Mouse (Mus musculus) mesoderm, embryonic 11.5 days (tissue): ENCODE results near the gene Flot1.

Experiments
- DNase-seq: peaks from one replicate; pipeline ENCODE4 v3.0.0-alpha.2; 2012; ENCODE audit warnings: low read depth, low spot score

The Flot1 gene

DNA sequence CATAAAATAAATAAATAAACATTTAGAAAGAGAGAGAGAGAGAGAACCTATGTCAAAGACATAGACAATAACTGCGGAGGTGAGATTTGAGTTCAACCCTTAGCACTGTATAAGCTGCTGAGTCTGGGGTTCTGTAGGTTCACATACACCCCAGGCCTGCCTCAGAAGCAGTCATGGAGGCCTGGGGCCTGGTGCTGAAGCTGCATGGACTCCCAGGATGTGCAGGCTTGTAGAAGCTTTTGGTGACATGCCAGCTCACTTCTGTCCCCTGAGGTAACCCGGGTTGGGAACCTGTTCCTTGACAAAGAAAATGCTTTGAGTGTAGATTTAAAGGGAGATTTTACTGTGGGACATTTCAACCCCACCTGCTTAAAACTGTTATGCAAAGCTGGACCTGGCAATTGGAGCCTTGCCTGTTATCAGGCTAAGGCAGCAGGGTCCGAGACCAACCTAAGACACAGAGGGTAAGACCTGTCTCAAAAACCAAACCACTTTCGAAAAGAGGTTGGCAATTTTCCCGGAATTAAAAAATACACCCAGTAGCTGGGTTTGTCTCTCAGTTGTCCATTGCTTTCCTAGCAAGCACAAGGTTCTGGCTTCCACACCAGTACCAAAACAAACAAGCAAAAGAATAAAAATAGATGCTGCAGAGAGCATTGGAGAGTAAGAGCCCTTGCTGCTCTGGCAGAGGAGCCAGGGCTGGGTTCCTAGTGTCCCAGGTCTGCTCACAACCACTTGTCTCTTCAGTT is 12.0 kb upstream of the Flot1 start:
- no peak for DNase-seq

DNA sequence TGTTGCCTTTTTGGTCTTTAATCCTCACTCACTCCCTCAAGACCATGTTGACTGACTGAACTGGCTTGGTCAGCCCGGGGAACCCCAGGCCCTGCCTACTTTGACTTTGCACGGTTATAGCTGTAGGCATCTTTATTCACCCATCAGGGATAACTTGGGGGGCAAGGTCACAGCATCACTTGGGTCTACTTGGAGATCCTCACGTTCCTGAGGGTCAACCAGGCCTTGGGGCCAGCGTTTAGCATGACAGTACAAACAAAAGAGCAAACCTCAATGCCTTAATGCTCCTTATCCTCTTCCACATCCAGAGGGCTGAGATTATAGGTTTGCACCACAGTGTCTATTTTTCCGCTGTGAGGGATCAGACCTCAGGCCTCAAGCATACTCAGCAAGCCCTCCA is 10.7 kb upstream of the Flot1 start:
- DNase-seq = no peak

DNA sequence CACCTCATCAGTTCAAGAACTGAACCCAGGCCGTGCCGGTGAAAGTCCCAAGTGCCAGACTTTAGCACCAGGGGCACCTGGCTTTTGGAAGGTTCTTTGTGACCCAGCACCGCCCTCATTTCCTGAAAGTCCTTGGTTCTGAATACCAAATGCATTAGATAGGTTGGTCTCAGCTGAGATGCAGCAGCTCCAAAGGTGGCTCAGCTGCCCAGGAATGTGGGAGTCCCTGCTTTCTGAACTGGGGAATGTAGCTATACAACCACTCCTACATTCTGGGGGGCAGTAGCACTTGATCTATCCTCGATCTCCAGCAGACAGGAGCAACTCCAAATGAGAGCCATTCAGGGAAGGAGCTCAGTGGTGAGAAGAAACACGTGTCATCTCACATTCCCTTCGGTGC is 10.3 kb upstream of the Flot1 start:
- no peak for DNase-seq

DNA sequence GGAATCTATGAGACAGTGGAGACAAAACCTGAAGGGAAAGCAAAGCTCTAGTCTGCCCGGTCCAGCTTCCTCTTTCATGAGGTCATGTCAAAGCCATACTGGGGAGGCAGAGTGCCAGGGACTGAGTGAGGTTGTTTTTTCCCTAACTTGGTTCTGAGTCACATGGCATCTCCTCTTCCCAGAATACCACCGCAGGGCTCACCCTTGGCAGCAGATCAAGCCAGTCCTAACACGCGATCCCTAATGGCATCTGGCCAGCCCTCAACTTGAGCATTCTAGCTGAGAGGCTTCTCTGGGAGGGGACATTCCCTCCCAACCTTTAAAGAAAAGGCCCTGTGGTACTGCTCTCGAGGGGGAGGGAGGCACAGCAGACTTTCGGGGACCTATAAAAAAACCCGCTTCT is 9.8 kb upstream of the Flot1 start:
- no peak for DNase-seq

DNA sequence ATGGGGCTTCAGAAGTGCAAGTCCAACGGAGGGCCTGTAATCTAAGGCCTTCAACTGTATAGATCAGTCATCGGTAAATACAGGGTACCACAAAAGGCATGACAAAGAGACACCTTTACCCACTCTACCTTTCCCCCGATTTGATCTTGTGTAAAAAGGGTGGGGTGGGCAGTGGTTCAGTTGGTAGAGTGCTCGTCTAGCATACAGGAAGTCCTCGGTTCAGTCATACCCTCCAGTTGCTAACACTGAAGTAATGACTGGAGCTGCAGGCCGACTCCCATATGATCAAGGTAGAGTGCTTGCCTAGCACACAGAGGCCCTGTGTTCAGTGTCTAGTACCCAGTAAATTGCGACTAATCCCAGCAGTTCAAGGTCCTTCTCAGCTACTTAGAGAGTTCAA is 9.4 kb upstream of the Flot1 start:
- DNase-seq = no peak

DNA sequence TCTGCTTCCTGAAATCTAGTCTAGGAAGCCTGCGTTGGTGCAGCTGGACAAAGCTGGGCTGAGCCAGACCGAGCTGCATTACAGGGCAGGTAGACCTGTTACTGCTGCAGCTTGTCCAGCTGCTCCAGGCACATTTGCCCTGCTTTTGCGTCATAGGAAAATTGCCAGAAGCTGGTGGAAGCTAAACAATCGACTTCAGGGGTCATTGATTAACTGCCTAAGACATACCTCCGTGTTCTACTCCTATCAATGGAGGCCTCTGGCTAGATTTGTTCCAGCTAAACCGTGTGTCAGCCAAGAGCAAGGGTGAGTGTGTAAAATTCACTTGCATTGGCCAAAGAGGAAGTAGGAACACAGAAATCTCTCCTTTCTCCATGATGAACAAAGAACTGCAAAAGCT is 8.4 kb upstream of the Flot1 start:
- DNase-seq = no peak

DNA sequence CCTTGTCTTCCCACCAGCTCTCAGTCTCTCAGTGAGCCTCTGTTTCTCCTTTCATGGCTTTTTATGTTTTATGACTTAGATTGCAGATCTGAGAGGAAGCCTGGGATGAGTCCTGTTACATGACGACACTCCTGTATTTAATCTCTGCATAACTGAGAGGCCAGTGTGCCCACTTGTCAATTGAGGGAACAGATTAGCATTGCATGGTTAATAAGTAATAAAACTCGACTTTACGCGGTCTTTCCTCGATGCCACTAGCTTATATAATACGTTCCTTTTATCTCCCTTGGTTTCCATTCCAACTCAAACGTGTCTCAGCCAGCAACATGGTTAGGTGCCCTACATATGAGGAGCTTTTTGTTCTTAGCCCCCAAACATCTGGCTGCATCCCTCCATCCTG is 7.2 kb upstream of the Flot1 start:
- DNase-seq = no peak

DNA sequence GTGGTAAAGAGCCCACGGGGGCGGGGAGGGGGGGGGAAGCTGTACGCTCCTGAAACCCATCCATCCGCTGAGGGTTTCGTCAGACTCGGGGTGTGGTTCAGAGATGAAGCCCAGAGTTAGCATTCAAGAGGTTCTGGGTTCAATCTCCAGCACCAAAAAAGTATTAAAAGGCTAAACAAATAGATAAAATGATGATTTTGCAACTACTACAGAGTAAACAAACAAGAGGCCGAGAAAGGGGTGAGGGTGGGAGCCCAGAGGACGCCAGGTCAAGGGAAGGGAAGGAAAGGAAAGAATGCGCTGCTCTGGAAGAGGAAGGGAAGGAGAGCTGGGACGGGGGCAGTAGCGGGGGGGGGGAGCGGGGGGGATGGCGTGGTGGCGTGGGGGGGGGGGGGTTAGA is 6.3 kb upstream of the Flot1 start:
- no peak for DNase-seq

DNA sequence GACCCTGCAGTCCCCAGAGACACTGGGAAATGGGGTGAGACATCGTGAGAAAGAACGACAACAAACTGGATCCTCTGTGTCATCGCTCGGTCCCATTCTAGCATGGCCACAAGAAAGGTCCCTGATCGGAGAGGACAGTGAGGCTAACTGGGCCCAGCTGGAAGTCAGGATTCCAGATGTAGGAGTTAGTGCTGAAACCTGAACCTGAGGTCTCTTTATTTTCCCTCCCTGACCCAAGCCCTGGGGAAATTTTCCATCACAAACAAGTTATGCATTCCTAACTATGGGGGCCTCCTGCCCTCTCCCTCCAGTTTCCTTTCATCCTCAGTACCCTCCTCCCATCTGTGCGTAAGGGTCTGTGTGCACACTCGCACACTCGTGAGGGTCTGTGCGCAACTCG is 5.8 kb upstream of the Flot1 start:
- DNase-seq = no peak

DNA sequence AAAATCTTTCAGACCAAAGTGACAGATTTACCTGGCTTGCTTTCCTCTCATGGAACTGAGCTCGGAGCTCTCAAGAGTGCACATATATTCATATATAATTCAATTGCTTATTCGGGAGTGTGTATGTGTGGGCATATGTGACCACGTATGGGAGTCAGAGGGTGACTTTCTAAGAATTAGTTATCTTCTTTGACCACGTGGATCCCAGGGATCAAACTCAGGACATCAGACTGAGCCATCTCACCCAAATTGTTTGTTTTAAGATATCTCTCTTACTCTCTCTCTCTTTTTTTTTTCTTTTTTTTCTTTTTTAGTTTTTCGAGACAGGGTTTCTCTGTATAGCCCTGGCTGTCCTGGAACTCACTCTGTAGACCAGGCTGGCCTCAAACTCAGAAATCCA is 2.9 kb upstream of the Flot1 start:
- no peak for DNase-seq

DNA sequence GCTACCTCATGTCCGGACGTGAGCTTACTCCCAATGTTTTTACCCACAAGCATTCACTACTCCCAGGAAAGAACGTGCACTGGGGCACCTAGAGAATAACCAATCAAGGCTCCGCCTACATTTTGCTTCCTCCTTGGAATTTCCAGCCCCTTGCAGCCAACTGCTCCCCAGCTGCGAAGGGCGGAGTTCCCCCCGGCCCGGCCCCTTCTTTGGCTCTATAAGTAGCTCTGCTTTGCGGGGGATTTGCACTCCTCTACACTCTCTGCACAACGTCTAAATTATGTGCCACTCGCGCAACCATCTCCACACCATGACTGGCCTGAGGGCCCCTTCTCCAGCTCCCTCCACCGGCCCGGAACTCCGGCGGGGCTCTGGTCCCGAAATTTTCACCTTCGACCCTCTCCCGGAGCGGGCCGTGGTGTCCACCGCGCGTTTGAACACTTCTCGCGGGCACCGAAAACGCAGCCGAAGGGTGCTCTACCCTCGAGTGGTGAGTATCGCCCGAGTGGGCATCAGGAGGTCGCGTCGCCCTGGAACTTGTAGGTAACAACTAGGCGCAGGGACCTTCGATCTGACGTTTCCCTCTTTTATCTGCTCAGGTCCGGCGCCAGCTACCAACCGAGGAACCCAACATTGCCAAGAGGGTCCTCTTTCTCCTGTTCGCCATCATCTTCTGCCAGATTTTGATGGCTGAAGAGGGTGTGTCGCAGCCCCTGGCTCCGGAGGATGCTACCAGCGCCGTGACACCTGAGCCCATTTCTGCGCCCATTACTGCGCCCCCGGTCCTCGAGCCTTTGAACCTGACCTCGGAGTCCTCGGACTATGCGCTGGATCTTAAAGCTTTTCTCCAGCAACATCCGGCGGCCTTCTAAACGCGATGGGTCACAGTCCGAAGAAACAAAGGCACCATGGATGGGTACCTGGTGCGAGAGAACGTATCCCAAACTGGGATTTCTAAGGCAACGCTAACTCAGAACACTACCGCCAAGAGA is 1.3 kb upstream of the Flot1 start, which contains the start of gene Ier3:
Gene Ier3, plus strand, starts transcription at position 246 of the 992 bp plus-strand sequence.
- DNase-seq = peak; percentile 76

DNA sequence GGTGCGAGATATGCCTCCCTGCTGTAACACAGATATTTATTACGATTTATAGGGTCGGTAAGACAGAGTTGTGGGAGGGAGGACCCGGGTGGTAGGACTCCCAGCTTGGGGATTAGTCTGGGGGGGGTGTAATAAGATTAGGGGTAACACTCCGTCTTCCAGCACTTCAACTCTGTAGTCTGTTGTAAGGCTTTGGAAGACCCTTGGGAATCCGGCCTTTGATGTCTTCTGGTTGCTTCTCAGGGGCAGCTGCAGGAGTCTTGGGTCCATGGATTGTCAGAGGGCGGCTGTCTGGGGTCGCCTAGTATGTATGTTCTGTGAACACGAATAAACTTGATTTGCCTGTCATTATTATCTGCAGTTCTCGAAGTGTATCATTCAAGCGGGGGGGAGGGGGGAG is 466 bp upstream of the Flot1 start:
- DNase-seq = no peak

DNA sequence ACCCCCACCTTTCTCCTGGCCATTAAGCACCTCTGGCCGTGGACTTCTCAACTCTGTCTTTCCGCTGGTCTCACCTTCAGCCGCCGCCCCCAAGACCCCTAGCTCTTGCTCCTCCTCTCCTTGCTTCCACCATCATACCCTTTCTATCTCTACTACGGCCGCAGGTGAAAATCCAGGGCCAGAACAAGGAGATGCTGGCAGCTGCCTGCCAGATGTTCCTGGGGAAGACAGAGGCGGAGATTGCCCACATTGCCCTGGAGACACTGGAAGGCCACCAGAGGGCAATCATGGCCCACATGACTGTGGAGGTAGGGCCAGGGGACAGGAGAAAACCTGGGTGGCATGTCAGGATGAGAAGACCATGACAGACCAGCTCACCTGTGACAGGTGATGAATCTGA is 1.4 kb downstream of the Flot1 start:
- no peak for DNase-seq

DNA sequence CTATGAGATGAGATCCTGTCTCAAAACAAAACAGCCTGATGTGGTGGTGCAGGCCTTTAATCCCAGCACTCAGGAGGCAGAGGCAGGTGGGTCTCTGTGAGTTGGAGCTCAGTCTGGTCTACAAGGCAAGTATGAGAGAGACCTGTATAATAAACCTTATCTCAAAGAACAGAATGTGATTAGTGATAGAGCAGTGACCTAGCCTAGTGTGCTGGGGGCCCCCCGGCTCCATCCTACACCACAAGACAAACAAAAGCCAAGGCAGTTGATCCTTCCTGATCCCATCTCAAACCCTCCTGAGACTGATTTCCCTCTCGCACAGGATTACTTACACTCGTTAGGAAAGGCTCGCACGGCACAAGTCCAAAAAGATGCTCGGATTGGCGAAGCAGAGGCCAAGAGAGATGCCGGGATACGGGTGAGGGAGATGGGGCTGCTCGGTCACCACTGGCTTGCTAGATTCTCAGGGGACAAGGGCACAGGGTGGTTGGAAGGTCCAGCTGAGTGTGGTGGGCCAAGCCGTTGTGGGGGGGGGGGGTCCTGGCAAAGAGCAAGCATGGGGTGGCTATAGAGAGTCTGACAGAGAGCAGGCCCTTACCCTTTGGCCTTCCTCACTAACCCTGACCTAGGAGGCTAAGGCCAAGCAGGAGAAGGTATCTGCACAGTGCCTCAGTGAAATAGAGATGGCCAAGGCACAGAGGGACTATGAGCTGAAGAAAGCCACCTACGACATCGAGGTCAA is 2.2 kb downstream of the Flot1 start:
- DNase-seq = no peak

DNA sequence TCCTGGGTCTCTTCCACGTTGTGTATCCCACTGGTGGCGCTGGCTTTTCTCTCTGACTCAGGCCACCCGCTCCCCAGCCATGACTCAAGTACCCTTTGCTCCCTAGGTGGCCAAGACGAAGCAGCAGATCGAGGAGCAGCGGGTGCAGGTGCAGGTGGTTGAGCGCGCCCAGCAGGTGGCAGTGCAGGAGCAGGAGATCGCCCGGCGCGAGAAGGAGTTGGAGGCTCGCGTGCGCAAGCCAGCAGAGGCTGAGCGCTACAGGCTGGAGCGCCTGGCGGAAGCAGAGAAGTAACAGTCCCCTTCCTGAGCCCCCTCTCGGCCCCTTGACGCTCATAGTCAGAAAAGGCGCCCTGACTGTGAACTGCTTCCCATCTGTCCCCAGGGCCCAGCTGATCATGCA is 6.7 kb downstream of the Flot1 start:
- peak; percentile 84 for DNase-seq

DNA sequence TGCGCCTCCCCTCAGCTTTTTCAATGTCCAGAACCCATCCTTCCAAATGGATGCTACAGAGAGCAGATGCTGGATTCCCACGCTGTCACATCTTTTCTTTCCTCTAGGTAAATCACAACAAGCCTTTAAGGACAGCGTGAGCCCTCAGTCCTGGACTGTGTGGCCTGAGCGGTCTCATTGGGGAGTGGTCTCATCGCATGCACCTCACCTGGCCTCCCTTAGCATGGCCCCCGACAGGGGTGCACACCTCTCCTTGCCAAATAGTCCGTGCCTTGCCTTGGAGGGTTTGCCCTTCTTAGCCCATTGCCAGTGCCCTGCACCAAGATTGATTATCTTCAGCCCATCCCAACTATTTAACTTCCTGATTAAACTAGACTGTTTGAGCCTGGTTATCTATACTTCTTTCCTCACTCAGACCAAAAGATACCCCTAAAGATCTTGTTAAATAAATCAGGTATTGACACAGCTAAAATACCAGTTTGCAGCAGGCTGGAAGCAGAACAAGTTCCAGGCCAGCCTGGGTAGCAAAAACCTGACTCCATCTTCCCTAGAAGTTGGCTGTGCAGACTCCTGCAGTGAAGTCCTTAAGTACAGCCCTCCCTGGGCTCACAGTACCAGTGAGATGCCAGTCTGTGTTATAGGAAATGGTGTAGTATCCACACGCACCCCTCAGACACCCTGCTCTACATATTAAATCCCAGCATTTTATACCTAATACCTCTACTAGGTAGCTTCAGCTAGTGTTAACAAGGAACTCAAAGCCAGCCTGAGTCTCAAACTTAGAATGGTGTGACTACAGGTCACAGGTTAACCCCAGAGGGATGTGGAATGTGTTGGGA is 9.6 kb downstream of the Flot1 start:
- DNase-seq = no peak

DNA sequence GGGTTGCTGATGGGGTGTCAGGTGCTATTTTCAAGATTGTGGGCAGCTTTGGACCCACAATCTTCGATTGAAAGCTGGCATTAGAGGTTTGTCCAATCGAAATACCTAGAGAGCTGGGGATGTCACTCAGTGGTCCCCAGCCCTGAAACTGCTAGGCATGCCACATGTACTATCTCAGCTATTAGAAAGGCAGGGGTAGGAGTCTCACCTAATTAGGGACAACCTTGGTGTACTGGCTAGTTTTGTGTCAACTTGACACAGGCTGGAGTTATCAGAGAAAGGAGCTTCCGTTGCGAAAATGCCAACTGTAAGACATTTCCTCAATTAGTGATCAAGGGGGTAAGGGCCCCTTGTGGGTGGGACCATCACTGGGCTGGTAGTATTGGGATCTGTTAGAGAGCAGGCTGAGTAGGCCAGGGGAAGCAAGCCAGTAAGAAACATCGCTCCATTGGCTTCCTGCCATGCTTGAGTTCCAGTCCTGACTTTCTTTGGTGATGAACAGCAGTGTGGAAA is 10.3 kb downstream of the Flot1 start:
- DNase-seq = no peak

DNA sequence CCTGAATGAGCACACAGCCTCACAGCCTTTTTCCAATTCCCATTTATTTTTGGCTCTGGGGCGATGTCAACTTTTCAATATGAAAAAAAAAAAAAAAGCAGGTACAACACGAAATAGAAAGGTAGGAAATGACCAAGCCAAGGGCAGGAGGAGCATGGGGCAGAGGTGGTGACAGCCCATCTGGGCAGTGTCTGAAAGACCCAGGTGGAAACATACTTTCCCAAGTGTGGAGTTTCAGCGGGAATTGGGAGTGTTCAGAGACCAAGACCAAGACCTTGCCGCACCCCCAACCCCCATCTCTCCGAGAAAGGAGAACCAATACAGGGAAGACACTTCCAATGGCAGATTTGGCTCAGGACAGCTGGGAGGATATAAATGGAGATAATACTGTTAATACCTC is 10.9 kb downstream of the Flot1 start:
- no peak for DNase-seq

DNA sequence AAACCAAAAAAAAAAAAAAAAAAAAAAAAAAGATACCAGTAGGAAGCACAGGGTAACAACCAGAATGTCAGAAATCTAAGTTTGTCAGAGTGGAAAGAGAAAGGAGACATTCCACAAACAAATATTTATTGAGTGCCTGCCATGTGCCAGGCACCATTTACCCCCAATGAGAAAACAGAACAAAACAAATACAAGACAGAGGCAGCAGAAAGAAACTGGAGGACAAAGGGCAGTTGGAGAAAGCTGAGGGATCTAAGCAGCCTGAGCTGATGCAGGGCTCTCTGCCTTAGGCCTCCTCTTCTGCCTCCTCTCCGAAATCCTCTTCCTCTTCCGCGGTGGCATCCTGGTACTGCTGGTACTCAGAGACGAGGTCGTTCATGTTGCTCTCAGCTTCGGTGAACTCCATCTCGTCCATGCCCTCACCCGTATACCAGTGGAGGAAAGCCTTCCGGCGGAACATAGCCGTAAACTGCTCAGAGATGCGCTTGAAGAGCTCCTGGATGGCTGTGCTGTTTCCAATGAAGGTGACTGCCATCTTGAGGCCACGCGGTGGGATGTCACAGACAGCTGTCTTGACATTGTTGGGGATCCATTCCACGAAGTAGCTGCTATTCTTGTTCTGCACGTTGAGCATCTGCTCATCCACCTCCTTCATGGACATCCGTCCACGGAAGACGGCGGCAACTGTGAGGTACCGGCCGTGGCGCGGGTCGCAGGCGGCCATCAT is 11.8 kb downstream of the Flot1 start:
- DNase-seq = no peak

DNA sequence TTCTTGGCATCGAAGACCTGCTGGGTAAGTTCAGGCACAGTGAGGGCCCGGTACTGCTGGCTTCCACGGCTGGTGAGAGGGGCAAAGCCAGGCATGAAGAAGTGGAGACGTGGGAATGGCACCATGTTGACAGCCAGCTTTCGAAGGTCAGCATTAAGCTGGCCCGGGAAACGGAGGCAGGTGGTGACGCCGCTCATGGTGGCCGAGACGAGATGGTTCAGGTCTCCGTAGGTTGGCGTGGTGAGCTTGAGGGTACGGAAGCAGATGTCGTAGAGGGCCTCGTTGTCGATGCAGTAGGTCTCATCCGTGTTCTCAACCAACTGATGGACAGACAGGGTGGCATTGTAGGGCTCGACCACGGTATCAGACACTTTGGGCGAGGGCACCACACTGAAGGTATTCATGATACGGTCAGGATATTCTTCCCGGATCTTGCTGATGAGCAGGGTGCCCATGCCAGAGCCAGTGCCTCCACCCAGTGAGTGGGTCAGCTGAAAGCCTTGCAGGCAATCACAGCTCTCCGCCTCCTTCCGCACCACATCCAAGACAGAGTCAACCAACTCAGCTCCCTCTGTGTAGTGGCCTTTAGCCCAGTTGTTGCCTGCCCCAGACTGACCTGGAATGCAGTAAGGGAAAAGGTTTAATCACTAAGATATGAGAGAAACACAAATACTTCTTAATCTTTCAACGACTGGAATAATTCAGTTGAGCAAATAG is 12.6 kb downstream of the Flot1 start:
- no peak for DNase-seq
